Mouse (Mus musculus): ENCODE results near the gene Stat6.
A peak's percentile ranks its signal among the peaks of the same experiment; 100 is the strongest.

The Stat6 gene

GRCm38 (mm10) chr10:127642772-127643552 lies at the start of gene Stat6:
Stat6 (plus strand) TSS chr10:127642986.
- peak; percentile 26 for DNase-seq

GRCm38 (mm10) chr10:127594405-127594804 lies 48.4 kb upstream of the Stat6 start:
- DNase-seq: no peak

GRCm38 (mm10) chr10:127594930-127595715 lies 47.7 kb upstream of the Stat6 start:
- no peak for DNase-seq

- peak; percentile 46 for DNase-seq
These were observed 46.4 kb upstream of the Stat6 start for GRCm38 (mm10) chr10:127596321-127596941.

GRCm38 (mm10) chr10:127597311-127597901 lies 45.4 kb upstream of the Stat6 start:
- no peak for DNase-seq

- no peak for DNase-seq
These were observed 44.2 kb upstream of the Stat6 start for GRCm38 (mm10) chr10:127598607-127599006.

GRCm38 (mm10) chr10:127599252-127599651 lies 43.5 kb upstream of the Stat6 start:
- no peak for DNase-seq

- no peak for DNase-seq
These were observed 42.8 kb upstream of the Stat6 start for GRCm38 (mm10) chr10:127599779-127600541.

GRCm38 (mm10) chr10:127602194-127602593 lies 40.6 kb upstream of the Stat6 start:
- no peak for DNase-seq

GRCm38 (mm10) chr10:127603437-127604371 lies 39.1 kb upstream of the Stat6 start:
- no peak for DNase-seq

GRCm38 (mm10) chr10:127604465-127605250 lies 38.1 kb upstream of the Stat6 start:
- no peak for DNase-seq

- DNase-seq: no peak
These were observed 37.6 kb upstream of the Stat6 start for GRCm38 (mm10) chr10:127605251-127605547.

GRCm38 (mm10) chr10:127605756-127606155 lies 37.0 kb upstream of the Stat6 start:
- DNase-seq: no peak

- no peak for DNase-seq
These were observed 35.7 kb upstream of the Stat6 start for GRCm38 (mm10) chr10:127607059-127607458.

- no peak for DNase-seq
These were observed 33.2 kb upstream of the Stat6 start for GRCm38 (mm10) chr10:127609415-127610065.

GRCm38 (mm10) chr10:127610066-127610415 lies 32.7 kb upstream of the Stat6 start:
- DNase-seq: no peak

- DNase-seq: no peak
These were observed 30.6 kb upstream of the Stat6 start for GRCm38 (mm10) chr10:127612079-127612775.

GRCm38 (mm10) chr10:127614236-127615033 lies 28.4 kb upstream of the Stat6 start:
- DNase-seq: no peak

- no peak for DNase-seq
These were observed 27.8 kb upstream of the Stat6 start for GRCm38 (mm10) chr10:127615034-127615374.

Measured in right cerebral cortex, postnatal 4 days (tissue).